Mouse (Mus musculus): ENCODE data around the gene E130308A19Rik. TPM values are rescaled to one million over a fixed set of nuclear protein-coding genes. Genes with fewer than 3 reads are reported as not detected.

The E130308A19Rik gene
- polyA plus RNA-seq, 1 experiment from 2014 or later = 60.5 TPM

DNA sequence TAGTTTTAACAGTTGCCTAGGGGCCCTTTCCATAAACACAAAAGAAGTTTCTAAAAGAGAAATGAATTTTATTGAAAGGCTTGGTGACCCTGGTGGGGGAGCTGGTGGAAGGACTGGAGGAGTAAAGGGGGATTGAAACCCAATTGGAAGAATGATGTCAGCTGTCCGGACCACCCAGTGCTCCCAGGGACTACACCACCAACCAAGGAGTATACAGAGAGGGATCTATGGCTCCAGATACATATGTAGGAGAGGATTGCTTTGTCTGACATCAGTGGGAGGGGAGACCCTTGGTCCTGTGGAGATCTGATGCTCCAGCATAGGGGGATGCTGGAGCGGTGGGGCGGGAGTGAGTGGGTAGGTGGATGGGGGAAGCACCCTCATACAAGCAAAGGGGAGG lies 20.5 kb upstream of the E130308A19Rik start:
- Histone ChIP-seq H3K27me3 (no peaks in the 10 kb centered on the region), H3K27ac (replicated peaks) (no peak overlapping the region), H3K9me3 (no peaks in the 10 kb centered on the region), H3K9ac (replicated peaks) (no peak overlapping the region), H3K4me2 (replicated peaks) (no peak overlapping the region), H3K36me3 (peaks cover 2% of the 10 kb centered on the region; the same call in 1 of the 2 replicates), H3K4me1 (no peaks in the 10 kb centered on the region), H3K4me3 (no peak overlapping the region)
- no peak for ATAC-seq (ENCODE audit: low FRiP score, low read depth)
- WGBS = 100% methylated on average over 3 of the region's 3 CpGs

DNA sequence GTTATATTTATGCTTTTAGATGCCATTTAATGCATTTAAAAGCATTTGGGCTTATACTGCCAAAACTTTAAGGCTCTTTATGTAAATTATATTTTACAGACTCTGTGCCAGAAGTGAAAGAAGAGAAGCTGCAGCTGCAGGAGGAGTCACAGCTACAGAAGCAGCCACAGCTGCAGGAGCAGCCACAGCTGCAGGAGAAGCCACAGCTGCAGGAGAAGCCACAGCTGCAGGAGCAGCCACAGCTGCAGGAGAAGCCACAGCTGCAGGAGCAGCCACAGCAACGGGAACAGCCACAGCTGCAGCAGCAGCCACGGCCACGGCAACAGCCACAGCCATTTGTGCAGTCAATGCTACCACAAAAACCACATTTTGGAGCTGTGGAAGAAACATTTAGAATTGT lies 15.6 kb upstream of the E130308A19Rik start:
- Histone ChIP-seq H3K27me3 (no peaks in the 10 kb centered on the region), H3K4me3 (no peak overlapping the region), H3K27ac (replicated peaks) (no peak overlapping the region), H3K4me2 (replicated peaks) (no peak overlapping the region), H3K9me3 (no peaks in the 10 kb centered on the region), H3K4me1 (no peaks in the 10 kb centered on the region), H3K9ac (replicated peaks) (no peak overlapping the region), H3K36me3 (peaks cover 9% of the 10 kb centered on the region; the same call in 1 of the 2 replicates)
- WGBS = 81% methylated on average over 3 of the region's 3 CpGs
- ATAC-seq (ENCODE audit: low FRiP score, low read depth) = no peak

DNA sequence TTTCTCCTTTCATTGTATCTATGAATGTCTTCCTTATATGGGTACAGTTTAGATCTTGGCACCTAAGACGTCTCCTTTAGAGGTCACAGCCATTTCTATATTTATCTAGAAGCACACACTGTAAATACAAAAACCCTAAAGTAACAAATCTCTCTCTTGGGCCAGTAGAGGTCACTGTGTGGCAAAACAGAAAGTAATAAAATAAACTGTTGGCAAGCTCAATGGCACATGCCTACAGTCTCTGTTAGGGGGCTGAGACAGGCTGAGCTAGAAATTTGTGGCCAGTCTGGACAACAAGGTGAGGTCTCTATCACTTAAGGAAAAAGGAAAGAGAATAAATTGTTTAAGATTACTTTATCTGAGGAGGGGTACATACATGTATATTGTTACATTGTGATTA lies 11.0 kb upstream of the E130308A19Rik start:
- H3K4me1 ChIP-seq = no peaks in the 10 kb centered on the region
- H3K9ac ChIP-seq (replicated peaks) = no peak overlapping the region
- H3K4me3 ChIP-seq = no peak overlapping the region
- no peak for ATAC-seq (ENCODE audit: low FRiP score, low read depth)
- H3K27ac ChIP-seq (replicated peaks) = no peak overlapping the region
- 44% methylated on average over 1 of the region's 1 CpGs for WGBS
- no peaks in the 10 kb centered on the region for H3K9me3 ChIP-seq
- H3K27me3 ChIP-seq = no peaks in the 10 kb centered on the region
- peaks cover 9% of the 10 kb centered on the region; the same call in 1 of the 2 replicates for H3K36me3 ChIP-seq
- H3K4me2 ChIP-seq (replicated peaks) = no peak overlapping the region

DNA sequence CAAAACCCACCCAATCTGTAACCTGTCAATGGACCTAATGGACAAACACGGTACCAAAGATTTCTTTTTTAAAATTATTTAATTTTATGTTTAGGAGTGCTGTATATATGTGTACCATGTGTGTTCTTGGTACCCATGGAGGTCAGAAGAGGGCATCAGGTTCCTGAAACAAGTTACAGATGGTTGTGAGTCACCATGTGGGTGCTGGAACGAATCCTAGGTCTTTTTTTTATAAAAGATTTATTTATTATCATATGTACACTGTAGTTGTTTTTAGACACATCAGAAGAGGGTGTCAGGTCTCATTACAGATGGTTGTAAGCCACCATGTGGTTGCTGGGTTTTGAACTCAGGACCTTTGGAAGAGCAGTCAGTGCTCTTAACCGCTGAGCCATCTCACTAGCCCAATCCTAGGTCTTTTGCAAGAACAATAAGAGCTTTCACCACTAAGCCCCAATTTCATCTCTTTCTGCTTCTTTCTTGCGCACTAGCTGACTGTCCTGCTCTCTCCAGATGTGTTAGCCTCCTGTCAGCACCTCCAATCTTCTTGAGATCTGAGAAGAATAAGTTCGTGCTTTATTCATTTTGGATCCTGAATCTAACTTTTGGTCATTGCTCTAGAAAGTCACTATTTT lies 6.3 kb upstream of the E130308A19Rik start:
- 90% methylated on average over 5 of the region's 5 CpGs for WGBS
- Histone ChIP-seq H3K27me3 (no peaks in the 10 kb centered on the region), H3K27ac (replicated peaks) (no peak overlapping the region), H3K9me3 (no peaks in the 10 kb centered on the region), H3K4me3 (no peak overlapping the region), H3K9ac (replicated peaks) (no peak overlapping the region), H3K4me2 (replicated peaks) (no peak overlapping the region), H3K4me1 (no peaks in the 10 kb centered on the region), H3K36me3 (no peaks in the 10 kb centered on the region)
- no peak for ATAC-seq (ENCODE audit: low FRiP score, low read depth)

DNA sequence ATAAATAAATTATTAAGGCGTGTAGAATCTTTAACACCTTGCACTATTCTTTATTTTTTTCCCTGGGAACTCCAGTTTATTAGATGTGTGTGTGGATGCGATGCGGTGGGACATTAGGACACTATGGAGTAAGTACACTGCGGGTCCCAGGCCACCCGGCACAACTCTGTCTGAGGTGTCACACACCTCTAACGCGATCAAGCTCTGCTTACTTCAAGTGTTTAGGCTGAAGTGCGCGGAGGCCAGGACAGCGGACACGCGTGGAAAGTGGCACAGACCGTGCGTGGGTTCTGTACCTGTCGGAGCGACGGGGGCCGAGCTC lies 374 bp upstream of the E130308A19Rik start:
- Histone ChIP-seq H3K27ac (replicated peaks) (peak overlapping the region; percentile 95), H3K4me3 (peak overlapping the region; percentile 96)

DNA sequence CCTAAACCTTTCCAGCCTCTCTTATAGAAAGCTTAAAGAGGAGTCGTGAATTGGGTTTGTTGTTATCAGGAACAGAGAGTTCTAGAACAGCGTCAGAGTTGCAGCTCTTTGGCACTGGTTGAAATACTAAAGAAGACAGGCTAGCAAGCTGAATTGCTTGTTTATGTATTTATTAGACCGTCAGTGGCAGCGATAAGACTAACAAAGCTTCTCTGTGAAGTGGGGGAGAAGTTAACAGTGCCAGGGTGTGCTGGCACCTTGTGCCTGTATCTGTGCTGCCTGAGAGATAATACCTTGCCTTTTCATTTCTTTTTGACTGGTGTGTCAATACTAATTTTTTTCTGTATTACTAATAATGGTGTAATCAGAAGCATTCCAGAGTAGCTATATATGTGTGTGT lies 2.2 kb downstream of the E130308A19Rik start:
- Histone ChIP-seq H3K4me2 (replicated peaks) (peak overlapping the region; percentile 33), H3K9me3 (no peaks in the 10 kb centered on the region), H3K9ac (replicated peaks) (no peak overlapping the region), H3K4me3 (0 out of 2 replicates have a peak overlapping the region, but pooled peaks have one; percentile 12), H3K4me1 (peaks cover 37% of the 10 kb centered on the region), H3K27me3 (no peaks in the 10 kb centered on the region), H3K27ac (replicated peaks) (no peak overlapping the region), H3K36me3 (no peaks in the 10 kb centered on the region)
- ATAC-seq (ENCODE audit: low FRiP score, low read depth) = no peak
- WGBS = 53% methylated on average over 4 of the region's 4 CpGs

More for the DNA sequence above, 374 bp upstream of the E130308A19Rik start:
- WGBS = 2% methylated on average over 18 of the region's 18 CpGs
- no peaks in the 10 kb centered on the region for H3K27me3 ChIP-seq
- H3K9ac ChIP-seq (replicated peaks) = peak overlapping the region; percentile 89
- ATAC-seq (ENCODE audit: low FRiP score, low read depth) = no peak; the same call in 1 of the 2 replicates
- peak overlapping the region; percentile 68 for H3K4me2 ChIP-seq (replicated peaks)
- H3K9me3 ChIP-seq = no peaks in the 10 kb centered on the region
- H3K4me1 ChIP-seq = peaks cover 25% of the 10 kb centered on the region
- H3K36me3 ChIP-seq = no peaks in the 10 kb centered on the region

DNA sequence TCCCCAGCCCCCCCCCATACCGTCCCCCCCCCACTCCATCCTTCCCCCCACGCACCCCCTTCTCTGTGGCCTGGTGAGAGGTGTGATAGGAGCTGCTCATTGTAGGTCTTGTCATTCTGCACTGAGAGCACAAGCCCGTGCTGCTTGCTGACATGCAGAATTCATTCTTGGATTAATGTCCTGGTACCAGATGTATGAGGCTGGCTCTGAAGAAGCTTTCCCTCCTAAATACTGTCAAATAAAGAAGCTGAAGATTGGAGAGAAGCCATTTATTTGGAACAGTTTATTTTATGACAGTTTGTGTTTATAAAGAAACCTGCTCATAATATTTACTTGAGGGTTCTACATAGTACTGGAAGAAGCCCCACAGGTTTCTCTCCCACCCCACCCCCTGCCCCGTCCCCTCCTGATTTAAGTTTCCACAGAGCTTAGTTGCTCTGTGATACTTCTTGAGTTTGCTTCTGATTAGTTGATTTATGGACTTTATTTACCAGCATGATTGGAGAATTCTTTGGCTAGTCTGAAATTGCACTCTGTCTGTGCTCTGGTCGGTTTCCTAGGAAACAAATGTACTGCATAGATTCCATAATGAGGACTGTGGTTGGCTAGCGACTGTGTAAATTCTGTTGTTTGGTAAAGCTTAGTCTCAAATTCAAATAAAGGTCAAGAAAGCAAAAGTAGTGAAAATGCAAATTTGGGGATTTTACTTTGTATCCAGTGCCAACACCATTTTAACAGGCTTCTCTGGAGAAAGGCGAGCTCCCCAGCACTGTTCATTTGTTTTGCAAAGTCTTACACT lies 3.3 kb downstream of the E130308A19Rik start:
- H3K4me1 ChIP-seq = peaks cover 41% of the 10 kb centered on the region
- H3K4me3 ChIP-seq = no peak overlapping the region
- H3K4me2 ChIP-seq (replicated peaks) = peak overlapping the region; percentile 31
- 10% methylated on average over 7 of the region's 7 CpGs for WGBS
- ATAC-seq (ENCODE audit: low FRiP score, low read depth) = no peak
- H3K9ac ChIP-seq (replicated peaks) = 0 out of 2 replicates have a peak overlapping the region, but pooled peaks have one; percentile 34
- no peaks in the 10 kb centered on the region for H3K9me3 ChIP-seq
- H3K36me3 ChIP-seq = no peaks in the 10 kb centered on the region
- peak overlapping the region; percentile 42; the same call in 1 of the 2 replicates for H3K27ac ChIP-seq (replicated peaks)
- H3K27me3 ChIP-seq = no peaks in the 10 kb centered on the region

DNA sequence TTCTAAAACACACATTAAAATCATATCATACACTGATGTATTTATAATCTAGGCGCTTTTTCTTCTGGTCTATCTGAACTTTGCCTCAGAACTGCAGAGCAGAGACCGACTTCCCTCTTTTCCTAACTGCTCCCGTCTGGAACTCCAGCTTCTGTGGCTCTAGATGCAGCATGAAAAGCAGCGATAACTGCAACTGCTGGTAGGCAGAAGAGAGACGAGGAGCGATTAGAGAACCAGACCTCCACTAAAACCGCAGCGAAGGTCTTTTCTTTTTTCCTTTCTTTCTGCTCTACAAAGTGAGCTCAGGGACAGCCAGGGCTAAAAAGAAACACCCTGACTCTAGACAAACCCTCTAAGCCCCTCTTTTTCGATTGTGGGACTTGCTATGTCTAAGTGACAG lies 4.1 kb downstream of the E130308A19Rik start:
- no peak for ATAC-seq (ENCODE audit: low FRiP score, low read depth)
- no peaks in the 10 kb centered on the region for H3K9me3 ChIP-seq
- H3K36me3 ChIP-seq = no peaks in the 10 kb centered on the region
- WGBS = 43% methylated on average over 9 of the region's 9 CpGs
- no peaks in the 10 kb centered on the region for H3K27me3 ChIP-seq
- no peak overlapping the region for H3K4me3 ChIP-seq
- peaks cover 43% of the 10 kb centered on the region for H3K4me1 ChIP-seq
- no peak overlapping the region for H3K27ac ChIP-seq (replicated peaks)
- no peak overlapping the region for H3K9ac ChIP-seq (replicated peaks)
- 0 out of 2 replicates have a peak overlapping the region, but pooled peaks have one; percentile 2 for H3K4me2 ChIP-seq (replicated peaks)

DNA sequence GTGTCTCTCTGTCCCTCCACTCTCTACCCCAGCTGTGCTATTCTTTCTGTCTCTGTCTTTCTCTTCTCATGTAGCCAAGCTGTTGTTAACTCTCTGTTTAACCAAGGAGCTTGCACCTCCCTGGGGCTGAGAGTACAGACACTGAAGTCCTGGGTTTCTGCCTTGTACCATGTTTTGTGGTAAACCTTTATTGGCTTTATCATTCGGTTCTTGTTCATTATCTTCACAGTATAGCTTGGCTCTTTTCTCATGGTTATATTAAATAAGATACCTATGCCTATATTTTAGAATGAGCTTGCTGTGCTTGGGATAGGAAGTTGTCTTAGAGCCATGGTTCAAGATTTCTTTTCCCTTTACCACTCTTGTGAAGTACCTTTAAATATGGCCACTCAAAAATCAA lies 8.5 kb downstream of the E130308A19Rik start:
- Histone ChIP-seq H3K9ac (replicated peaks) (no peak overlapping the region), H3K27ac (replicated peaks) (no peak overlapping the region), H3K9me3 (no peaks in the 10 kb centered on the region), H3K4me2 (replicated peaks) (no peak overlapping the region), H3K36me3 (no peaks in the 10 kb centered on the region), H3K4me3 (no peak overlapping the region), H3K4me1 (peaks cover 37% of the 10 kb centered on the region), H3K27me3 (no peaks in the 10 kb centered on the region)
- ATAC-seq (ENCODE audit: low FRiP score, low read depth) = no peak
- 77% methylated on average over 1 of the region's 1 CpGs for WGBS

DNA sequence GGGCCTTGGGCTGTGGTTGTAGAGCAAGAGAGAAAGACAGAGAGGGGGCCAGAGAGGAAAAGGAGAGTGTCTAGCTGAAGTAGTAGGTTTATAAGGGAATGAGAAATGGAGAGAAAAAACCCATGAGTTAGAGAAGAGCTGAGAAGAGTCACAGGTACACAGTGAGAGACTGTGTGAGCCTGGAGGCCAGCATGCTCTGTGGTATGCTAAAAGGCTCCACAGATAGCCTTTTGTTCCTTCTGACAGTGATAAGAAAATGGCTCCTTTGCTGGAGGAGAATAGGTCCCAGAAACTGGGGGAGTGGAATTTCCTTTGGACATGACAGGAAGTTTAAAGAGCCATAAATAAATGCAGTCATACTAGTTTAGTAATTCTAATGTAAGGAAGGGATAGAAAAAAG lies 13.2 kb downstream of the E130308A19Rik start:
- ATAC-seq (ENCODE audit: low FRiP score, low read depth) = no peak
- H3K27ac ChIP-seq (replicated peaks) = no peak overlapping the region
- no peaks in the 10 kb centered on the region for H3K27me3 ChIP-seq
- no peaks in the 10 kb centered on the region for H3K9me3 ChIP-seq
- H3K4me3 ChIP-seq = no peak overlapping the region
- no peak overlapping the region for H3K9ac ChIP-seq (replicated peaks)
- no peak overlapping the region for H3K4me2 ChIP-seq (replicated peaks)
- H3K4me1 ChIP-seq = peaks cover 17% of the 10 kb centered on the region
- H3K36me3 ChIP-seq = no peaks in the 10 kb centered on the region

DNA sequence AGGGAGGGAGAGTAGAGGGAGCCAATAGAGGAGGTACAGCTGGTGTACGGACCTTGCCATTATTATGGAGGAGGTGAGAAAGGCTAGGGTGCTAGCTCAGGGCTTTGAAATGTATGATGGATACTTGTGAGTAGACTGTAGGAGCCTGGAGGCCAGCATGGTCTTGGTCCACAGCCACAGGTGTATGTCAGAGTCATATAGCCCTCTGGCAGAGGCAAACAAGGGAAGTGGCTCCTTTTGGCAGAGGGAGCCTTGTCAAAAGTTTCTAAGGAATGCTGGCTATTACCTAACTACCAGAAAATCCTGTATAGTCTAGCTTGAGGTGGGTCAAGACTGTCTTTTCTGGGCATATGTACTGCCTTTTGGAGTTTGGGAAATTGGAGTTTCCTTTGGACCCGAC lies 14.7 kb downstream of the E130308A19Rik start:
- 84% methylated on average over 2 of the region's 2 CpGs for whole genome bisulfite sequencing
- no peaks in the 10 kb centered on the region for H3K9me3 ChIP-seq
- H3K4me2 ChIP-seq (replicated peaks) = no peak overlapping the region
- H3K27me3 ChIP-seq = no peaks in the 10 kb centered on the region
- no peaks in the 10 kb centered on the region for H3K36me3 ChIP-seq
- no peak overlapping the region for H3K9ac ChIP-seq (replicated peaks)
- peaks cover 15% of the 10 kb centered on the region for H3K4me1 ChIP-seq
- H3K4me3 ChIP-seq = no peak overlapping the region
- H3K27ac ChIP-seq (replicated peaks) = no peak overlapping the region
- no peak for ATAC-seq (ENCODE audit: low FRiP score, low read depth)

DNA sequence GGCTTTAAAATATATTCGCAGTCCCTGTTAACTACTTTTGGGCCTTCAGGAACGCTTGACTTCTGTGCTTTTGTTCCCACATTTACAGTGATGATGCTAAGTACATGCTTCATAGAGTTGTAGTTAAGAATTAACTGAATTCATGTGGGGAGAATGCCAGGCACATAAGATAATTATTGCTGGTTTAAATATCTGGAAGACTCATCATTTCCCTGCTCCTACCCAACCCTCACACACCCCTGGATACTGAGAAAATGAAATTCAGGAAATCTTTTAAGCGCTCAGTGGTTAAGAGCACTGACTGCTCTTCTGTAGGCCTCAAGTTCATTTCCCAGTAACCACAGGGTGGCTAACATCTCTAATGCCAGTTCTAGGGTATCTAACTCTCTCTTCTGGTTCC lies 16.0 kb downstream of the E130308A19Rik start:
- H3K4me3 ChIP-seq = no peak overlapping the region

More for the DNA sequence above, 16.0 kb downstream of the E130308A19Rik start:
- Histone ChIP-seq H3K27ac (replicated peaks) (no peak overlapping the region), H3K9me3 (no peaks in the 10 kb centered on the region), H3K27me3 (no peaks in the 10 kb centered on the region), H3K36me3 (no peaks in the 10 kb centered on the region), H3K4me1 (peaks cover 13% of the 10 kb centered on the region), H3K4me2 (replicated peaks) (no peak overlapping the region), H3K9ac (replicated peaks) (no peak overlapping the region)
- 89% methylated on average over 3 of the region's 3 CpGs for WGBS
- no peak for ATAC-seq (ENCODE audit: low FRiP score, low read depth)

All from midbrain, embryonic 12.5 days (tissue).